ENCODE assay signal across 8 mouse cellular contexts in genomic region chr10:128061109-128061508, GRCm38 (mm10). TPM values are rescaled to one million over a fixed set of nuclear protein-coding genes. Genes with fewer than 3 reads are reported as not detected.
DNase-seq lines count a peak whose midpoint lies in the region; ATAC-seq and TF ChIP-seq lines count a peak whose summit lies in the region.

No protein-coding gene starts in this region.

- ATAC-seq in lung, postnatal 0 days = no peak
- ATAC-seq in forebrain, embryonic 12.5 days (ENCODE audit: low FRiP score) = no peak
- no peak for ATAC-seq in limb, embryonic 15.5 days (ENCODE audit: insufficient number of reproducible peaks, low FRiP score, low TSS enrichment, low read depth)
- ATAC-seq in stomach, embryonic 14.5 days (ENCODE audit: insufficient number of reproducible peaks, insufficient read depth, low FRiP score, low read depth) = no peak

- no peaks in the 10 kb centered on the region for H3K27me3 ChIP-seq in lung, postnatal 0 days (replicated peaks; ENCODE audit: insufficient read depth, low read length)
- H3K27me3 ChIP-seq in forebrain, embryonic 12.5 days = no peaks in the 10 kb centered on the region
- H3K27me3 ChIP-seq in limb, embryonic 15.5 days = no peaks in the 10 kb centered on the region
- no peaks in the 10 kb centered on the region for H3K27me3 ChIP-seq in stomach, embryonic 14.5 days (ENCODE audit: control insufficient read depth, insufficient read depth, low read length)

- H3K9me3 ChIP-seq in lung, postnatal 0 days (ENCODE audit: low read length) = no peaks in the 10 kb centered on the region
- H3K9me3 ChIP-seq in forebrain, embryonic 12.5 days = no peaks in the 10 kb centered on the region
- no peaks in the 10 kb centered on the region for H3K9me3 ChIP-seq in limb, embryonic 15.5 days
- H3K9me3 ChIP-seq in stomach, embryonic 14.5 days (ENCODE audit: control insufficient read depth, low read depth, low read length) = no peaks in the 10 kb centered on the region

- 0 out of 2 replicates have a peak overlapping the region, but pooled peaks have one; percentile 17 for H3K9ac ChIP-seq in lung, postnatal 0 days (replicated peaks; ENCODE audit: low read depth)
- peak overlapping the region; percentile 90; the same call in 1 of the 2 replicates for H3K9ac ChIP-seq in forebrain, embryonic 12.5 days
- H3K9ac ChIP-seq in limb, embryonic 15.5 days = no peak overlapping the region
- no peak overlapping the region for H3K9ac ChIP-seq in stomach, embryonic 14.5 days (replicated peaks; ENCODE audit: low read depth, low read length)

- peak overlapping the region; percentile 92; the same call in 1 of the 2 replicates for H3K4me2 ChIP-seq in lung, postnatal 0 days (replicated peaks; ENCODE audit: low read depth, low read length)
- peak overlapping the region; percentile 76 for H3K4me2 ChIP-seq in forebrain, embryonic 12.5 days
- peak overlapping the region; percentile 65 for H3K4me2 ChIP-seq in limb, embryonic 15.5 days
- H3K4me2 ChIP-seq in stomach, embryonic 14.5 days (replicated peaks; ENCODE audit: low read depth, low read length) = peak overlapping the region; percentile 81

- no peak for TF ChIP-seq EP300 in lung, postnatal 0 days (IDR thresholded peaks at IDR 0.05)

- no peak for DNase-seq in lung, postnatal 0 days (ENCODE audit: low spot score)
- no peak for DNase-seq in lung, postnatal 10 days
- DNase-seq in gastrocnemius, postnatal 10 days = no peak
- DNase-seq in cerebellum, adult 8-10 months = no peak
- DNase-seq in thymus, postnatal 4 days = no peak

- WGBS in lung, postnatal 0 days = 78% methylated on average over 5 of the region's 5 CpGs
- 93% methylated on average over 5 of the region's 5 CpGs for WGBS in forebrain, embryonic 12.5 days
- 89% methylated on average over 5 of the region's 5 CpGs for WGBS in limb, embryonic 15.5 days
- WGBS in stomach, embryonic 14.5 days = 85% methylated on average over 5 of the region's 5 CpGs

- H3K27ac ChIP-seq in lung, postnatal 0 days (ENCODE audit: low read length) = peak overlapping the region; percentile 29; the same call in 1 of the 2 replicates
- no peak overlapping the region for H3K27ac ChIP-seq in forebrain, embryonic 12.5 days
- no peak overlapping the region for H3K27ac ChIP-seq in limb, embryonic 15.5 days
- H3K27ac ChIP-seq in stomach, embryonic 14.5 days (ENCODE audit: low read length) = no peak overlapping the region

- H3K4me3 ChIP-seq in lung, postnatal 0 days (ENCODE audit: low read depth, low read length) = 0 out of 2 replicates have a peak overlapping the region, but pooled peaks have one; percentile 59
- H3K4me3 ChIP-seq in forebrain, embryonic 12.5 days (replicated peaks) = peak overlapping the region; percentile 91
- peak overlapping the region; percentile 86 for H3K4me3 ChIP-seq in limb, embryonic 15.5 days
- peak overlapping the region; percentile 76; the same call in 1 of the 2 replicates for H3K4me3 ChIP-seq in stomach, embryonic 14.5 days (ENCODE audit: low read depth, low read length)

- peaks cover 18% of the 10 kb centered on the region; the same call in 1 of the 2 replicates for H3K4me1 ChIP-seq in lung, postnatal 0 days (ENCODE audit: insufficient read depth, low read depth, low read length)
- peaks cover 27% of the 10 kb centered on the region for H3K4me1 ChIP-seq in forebrain, embryonic 12.5 days
- H3K4me1 ChIP-seq in limb, embryonic 15.5 days = peaks cover 19% of the 10 kb centered on the region
- peaks cover 12% of the 10 kb centered on the region; the same call in 1 of the 2 replicates for H3K4me1 ChIP-seq in stomach, embryonic 14.5 days (ENCODE audit: control insufficient read depth, insufficient read depth, low read length)

- no peak for TF ChIP-seq CTCF in lung, postnatal 0 days (IDR thresholded peaks at IDR 0.05)

- H3K36me3 ChIP-seq in lung, postnatal 0 days (ENCODE audit: insufficient read depth, low read length) = no peaks in the 10 kb centered on the region
- peaks cover 16% of the 10 kb centered on the region for H3K36me3 ChIP-seq in forebrain, embryonic 12.5 days (replicated peaks)
- H3K36me3 ChIP-seq in limb, embryonic 15.5 days = peaks cover 11% of the 10 kb centered on the region
- H3K36me3 ChIP-seq in stomach, embryonic 14.5 days (ENCODE audit: control insufficient read depth, insufficient read depth, low read length) = peaks cover 4% of the 10 kb centered on the region; the same call in 1 of the 2 replicates

RNA-seq across cellular contexts. Expression of gene Ptges3, which starts 2.4 kb away (rescaled TPM):
- 239 and 259 TPM in 2 replicates for polyA plus RNA-seq in lung, postnatal 0 days (2015; fragmentation: Nextera tagmentation; extraction: Ambion mirVana)
- 611 and 642 TPM in 2 replicates for polyA plus RNA-seq in forebrain, embryonic 12.5 days (2016; fragmentation: Nextera tagmentation; extraction: Ambion mirVana)
- 402 and 459 TPM in 2 replicates for polyA plus RNA-seq in limb, embryonic 15.5 days (2015; fragmentation: Nextera tagmentation; extraction: Ambion mirVana)
- 474 and 487 TPM in 2 replicates for polyA plus RNA-seq in stomach, embryonic 14.5 days (2014; fragmentation: Nextera tagmentation; extraction: Ambion mirVana)
- total RNA-seq in gastrocnemius, postnatal 10 days (2021) = 10 to 100 TPM; 76.1 to 84.5 TPM

RNA-seq across cellular contexts. Expression of gene Atp5b, which starts 22.0 kb away (rescaled TPM):
- 1,155 and 1,171 TPM in 2 replicates for polyA plus RNA-seq in lung, postnatal 0 days (2015; fragmentation: Nextera tagmentation; extraction: Ambion mirVana)
- 2,091 and 2,135 TPM in 2 replicates for polyA plus RNA-seq in forebrain, embryonic 12.5 days (2016; fragmentation: Nextera tagmentation; extraction: Ambion mirVana)
- 1,886 and 2,113 TPM in 2 replicates for polyA plus RNA-seq in limb, embryonic 15.5 days (2015; fragmentation: Nextera tagmentation; extraction: Ambion mirVana)
- polyA plus RNA-seq in stomach, embryonic 14.5 days (2014; fragmentation: Nextera tagmentation; extraction: Ambion mirVana) = 2,052 and 2,172 TPM in 2 replicates
- 1,000 to 10,000 TPM; 3,585 to 4,036 TPM for total RNA-seq in gastrocnemius, postnatal 10 days (2021)

RNA-seq across cellular contexts. Expression of gene Naca, which starts 25.7 kb away (rescaled TPM):
- polyA plus RNA-seq in lung, postnatal 0 days (2015; fragmentation: Nextera tagmentation; extraction: Ambion mirVana) = 445 and 456 TPM in 2 replicates
- polyA plus RNA-seq in forebrain, embryonic 12.5 days (2016; fragmentation: Nextera tagmentation; extraction: Ambion mirVana) = 758 and 799 TPM in 2 replicates
- 697 and 704 TPM in 2 replicates for polyA plus RNA-seq in limb, embryonic 15.5 days (2015; fragmentation: Nextera tagmentation; extraction: Ambion mirVana)
- 899 and 913 TPM in 2 replicates for polyA plus RNA-seq in stomach, embryonic 14.5 days (2014; fragmentation: Nextera tagmentation; extraction: Ambion mirVana)
- 100 to 1,000 TPM; 517 to 566 TPM for total RNA-seq in gastrocnemius, postnatal 10 days (2021)

RNA-seq across cellular contexts. Expression of gene Baz2a, which starts 30.3 kb away (rescaled TPM):
- 11.2 and 11.4 TPM in 2 replicates for polyA plus RNA-seq in lung, postnatal 0 days (2015; fragmentation: Nextera tagmentation; extraction: Ambion mirVana)
- 14.0 and 14.6 TPM in 2 replicates for polyA plus RNA-seq in forebrain, embryonic 12.5 days (2016; fragmentation: Nextera tagmentation; extraction: Ambion mirVana)
- polyA plus RNA-seq in limb, embryonic 15.5 days (2015; fragmentation: Nextera tagmentation; extraction: Ambion mirVana) = 10.4 TPM in 2 replicates
- 28.1 and 28.2 TPM in 2 replicates for polyA plus RNA-seq in stomach, embryonic 14.5 days (2014; fragmentation: Nextera tagmentation; extraction: Ambion mirVana)
- total RNA-seq in gastrocnemius, postnatal 10 days (2021) = 10 to 100 TPM; 16.1 to 22.7 TPM

RNA-seq across cellular contexts. Expression of gene Prim1, which starts 46.1 kb away (rescaled TPM):
- 9.3 and 9.5 TPM in 2 replicates for polyA plus RNA-seq in lung, postnatal 0 days (2015; fragmentation: Nextera tagmentation; extraction: Ambion mirVana)
- 100 and 102 TPM in 2 replicates for polyA plus RNA-seq in forebrain, embryonic 12.5 days (2016; fragmentation: Nextera tagmentation; extraction: Ambion mirVana)
- 63.7 and 71.9 TPM in 2 replicates for polyA plus RNA-seq in limb, embryonic 15.5 days (2015; fragmentation: Nextera tagmentation; extraction: Ambion mirVana)
- polyA plus RNA-seq in stomach, embryonic 14.5 days (2014; fragmentation: Nextera tagmentation; extraction: Ambion mirVana) = 82.3 and 82.5 TPM in 2 replicates
- 1 to 10 TPM; 5.0 to 6.5 TPM for total RNA-seq in gastrocnemius, postnatal 10 days (2021)

Comparison
In these comparisons a context has a peak if more than half of its experiments do, and no peak if none do; other contexts are left out.
1. H3K9ac ChIP-seq: peak in lung, postnatal 0 days (single experiment) and forebrain, embryonic 12.5 days (single experiment); none in limb, embryonic 15.5 days (single experiment) and stomach, embryonic 14.5 days (single experiment).
2. Peak in every context shown above with its lines, with median percentiles within 50 percentile points of each other: H3K4me2 ChIP-seq and H3K4me3 ChIP-seq.